Mouse (Mus musculus) spleen, adult 2 months (tissue): ENCODE data around the gene Rai14. TPM values are rescaled to one million over a fixed set of nuclear protein-coding genes. Genes with fewer than 3 reads are reported as not detected.

Experiments
- DNase-seq, 2 experiments: peaks; one replicate each; pipeline versions ENCODE4 v3.0.0 to v3.0.0-alpha.2; 2012 to 2021; ENCODE audit warnings: low spot score in 2 of 2, low read depth in 1 of 2
- H3K27ac ChIP-seq: fragments of 200-500 bp; 2 replicates; pipeline ENCODE4 v1.5.1; 2012; ENCODE audit warnings: low read length, inconsistent platforms; ENCODE audit not compliant: insufficient read depth
- H3K27me3 ChIP-seq: fragments of 200-500 bp; 2 replicates; pipeline ENCODE4 v1.6.1; 2012; ENCODE audit warnings: mild to moderate bottlenecking, moderate library complexity, low read length, inconsistent platforms; ENCODE audit not compliant: control insufficient read depth, insufficient read depth
- H3K36me3 ChIP-seq: fragments of 200-500 bp; 2 replicates; pipeline ENCODE4 v1.6.1; 2012; ENCODE audit warnings: mild to moderate bottlenecking, low read length, inconsistent platforms; ENCODE audit not compliant: control insufficient read depth, insufficient read depth
- H3K4me1 ChIP-seq: fragments of 200-500 bp; 2 replicates; pipeline ENCODE4 v1.6.1; 2011; ENCODE audit warnings: inconsistent platforms; ENCODE audit not compliant: control insufficient read depth, insufficient read depth, insufficient read length
- H3K4me3 ChIP-seq: fragments of 200-500 bp; 2 replicates; pipeline ENCODE4 v1.5.1; 2011; ENCODE audit warnings: mild to moderate bottlenecking, inconsistent platforms; ENCODE audit not compliant: insufficient read depth, insufficient read length; ENCODE audit errors: extremely low read depth
- CTCF ChIP-seq: fragments of 200-500 bp; IDR thresholded peaks from 2 replicates; pipeline ENCODE4 v1.5.1; 2011; ENCODE audit warnings: mild to moderate bottlenecking, inconsistent platforms; ENCODE audit not compliant: insufficient read depth, insufficient read length, insufficient replicate concordance; ENCODE audit errors: extremely low read depth
- POLR2A ChIP-seq: fragments of 200-500 bp; IDR thresholded peaks from 2 replicates; pipeline ENCODE4 v1.6.1; 2011; ENCODE audit warnings: low read depth, low read length, inconsistent platforms
- WGBS: fragments of 180-500 bp; shearing (Covaris S2); methylation state at CpG from one replicate; pipeline ENCODE4 v1.1.7; 2018; 5-methylcytosine and 5-hydroxymethylcytosine counted together
- polyA plus RNA-seq: library from polyadenylated mRNA; depleted of rRNA; stranded (reverse); fragments of >200 nt; gene quantifications from 2 replicates; pipeline ENCODE4 v1.2.3, GENCODE M21; 2012; rRNA removed

The Rai14 gene
- polyA plus RNA-seq, 1 experiment, result 3.6 TPM

- WGBS, result 75% methylated on average over 1 of the region's 1 CpGs
- DNase-seq, result no peak
- Histone ChIP-seq H3K27ac (no peak overlapping the region), H3K4me1 (no peaks in the 10 kb centered on the region), H3K27me3 (no peaks in the 10 kb centered on the region; the same call in 1 of the 2 replicates), H3K36me3 (no peaks in the 10 kb centered on the region), H3K4me3 (no peak overlapping the region)
- TF ChIP-seq POLR2A (no peak), CTCF (no peak)
Observed at GRCm38 (mm10) chr15:10525896-10526295, 188.5 kb downstream of the Rai14 start.

Other genes with a start within 250 kb of the Rai14 start
- gene Dnajc21, start 244.1 kb downstream of the Rai14 start, polyA plus RNA-seq, result 0.63 and 0.90 TPM in 2 replicates
- gene Brix1, start 228.7 kb downstream of the Rai14 start, polyA plus RNA-seq, result 0.63 and 0.79 TPM in 2 replicates
- 7.7 and 8.0 TPM in 2 replicates for gene Rad1, start 228.6 kb downstream of the Rai14 start, polyA plus RNA-seq
- not detected in 2 replicates for gene Ttc23l, start 156.0 kb downstream of the Rai14 start, polyA plus RNA-seq
- not detected in 2 replicates for gene C1qtnf3, start 237.7 kb upstream of the Rai14 start, polyA plus RNA-seq